Mouse (Mus musculus): ENCODE measurements around the gene D930020B18Rik. TPM values are rescaled to one million over a fixed set of nuclear protein-coding genes. Genes with fewer than 3 reads are reported as not detected.
A peak's percentile ranks its signal among the peaks of the same experiment; 100 is the strongest.

D930020B18Rik gene
- polyA plus RNA-seq, 1 experiment from 2014 or later, result 0.39 TPM

GRCm38 (mm10) chr10:121627216-121627852 lies 14.1 kb upstream of the D930020B18Rik start:
- H3K4me2 ChIP-seq (ENCODE audit: low read depth, low read length, severe bottlenecking), result no peak overlapping the region
- no peaks in the 10 kb centered on the region; the same call in 1 of the 2 replicates for H3K36me3 ChIP-seq (ENCODE audit: control insufficient read depth, insufficient read depth, low read length)
- H3K4me3 ChIP-seq (ENCODE audit: low read depth, low read length), result no peak overlapping the region
- no peak for DNase-seq (ENCODE audit: low spot score)
- H3K9me3 ChIP-seq (ENCODE audit: control insufficient read depth, low read length), result no peaks in the 10 kb centered on the region
- 88% methylated on average over 10 of the region's 10 CpGs for WGBS
- no peak overlapping the region for H3K27ac ChIP-seq (ENCODE audit: low read depth, low read length)
- no peak overlapping the region for H3K9ac ChIP-seq (ENCODE audit: low read length)
- no peaks in the 10 kb centered on the region for H3K27me3 ChIP-seq (ENCODE audit: control insufficient read depth, insufficient read depth, low read length)
- no peak for ATAC-seq (replicated peaks; ENCODE audit: low FRiP score)
- H3K4me1 ChIP-seq (replicated peaks; ENCODE audit: control insufficient read depth, insufficient read depth, low read length), result peaks cover 3% of the 10 kb centered on the region; the same call in 1 of the 2 replicates

- Histone ChIP-seq H3K9me3 (ENCODE audit: control insufficient read depth, low read length) (no peaks in the 10 kb centered on the region), H3K4me2 (ENCODE audit: low read depth, low read length, severe bottlenecking) (no peak overlapping the region), H3K36me3 (ENCODE audit: control insufficient read depth, insufficient read depth, low read length) (no peaks in the 10 kb centered on the region), H3K27ac (ENCODE audit: low read depth, low read length) (no peak overlapping the region), H3K9ac (ENCODE audit: low read length) (no peak overlapping the region), H3K27me3 (ENCODE audit: control insufficient read depth, insufficient read depth, low read length) (no peaks in the 10 kb centered on the region), H3K4me3 (ENCODE audit: low read depth, low read length) (no peak overlapping the region), H3K4me1 (replicated peaks; ENCODE audit: control insufficient read depth, insufficient read depth, low read length) (peaks cover 3% of the 10 kb centered on the region; the same call in 1 of the 2 replicates)
- DNase-seq (ENCODE audit: low spot score) (no peak), ATAC-seq (replicated peaks; ENCODE audit: low FRiP score) (no peak)
- 92% methylated on average over 6 of the region's 6 CpGs for WGBS
Measured at GRCm38 (mm10) chr10:121628561-121629040, 12.8 kb upstream of the D930020B18Rik start.

GRCm38 (mm10) chr10:121634159-121634558 lies 7.2 kb upstream of the D930020B18Rik start:
- ATAC-seq (replicated peaks; ENCODE audit: low FRiP score), result no peak
- Histone ChIP-seq H3K27ac (ENCODE audit: low read depth, low read length) (no peak overlapping the region), H3K4me2 (ENCODE audit: low read depth, low read length, severe bottlenecking) (no peak overlapping the region), H3K4me1 (replicated peaks; ENCODE audit: control insufficient read depth, insufficient read depth, low read length) (no peaks in the 10 kb centered on the region), H3K36me3 (ENCODE audit: control insufficient read depth, insufficient read depth, low read length) (no peaks in the 10 kb centered on the region), H3K4me3 (ENCODE audit: low read depth, low read length) (no peak overlapping the region), H3K9me3 (ENCODE audit: control insufficient read depth, low read length) (no peaks in the 10 kb centered on the region), H3K27me3 (ENCODE audit: control insufficient read depth, insufficient read depth, low read length) (no peaks in the 10 kb centered on the region), H3K9ac (ENCODE audit: low read length) (no peak overlapping the region)
- WGBS, result 67% methylated on average over 1 of the region's 1 CpGs
- no peak for DNase-seq (ENCODE audit: low spot score)

GRCm38 (mm10) chr10:121636276-121636675 lies 5.1 kb upstream of the D930020B18Rik start:
- H3K9me3 ChIP-seq (ENCODE audit: control insufficient read depth, low read length), result no peaks in the 10 kb centered on the region
- ATAC-seq (replicated peaks; ENCODE audit: low FRiP score), result no peak
- H3K4me2 ChIP-seq (ENCODE audit: low read depth, low read length, severe bottlenecking), result no peak overlapping the region
- no peak for DNase-seq (ENCODE audit: low spot score)
- H3K9ac ChIP-seq (ENCODE audit: low read length), result no peak overlapping the region
- H3K27me3 ChIP-seq (ENCODE audit: control insufficient read depth, insufficient read depth, low read length), result peaks cover 3% of the 10 kb centered on the region; the same call in 1 of the 2 replicates
- H3K4me1 ChIP-seq (replicated peaks; ENCODE audit: control insufficient read depth, insufficient read depth, low read length), result peaks cover 4% of the 10 kb centered on the region; the same call in 1 of the 2 replicates
- 89% methylated on average over 6 of the region's 6 CpGs for WGBS
- H3K36me3 ChIP-seq (ENCODE audit: control insufficient read depth, insufficient read depth, low read length), result no peaks in the 10 kb centered on the region
- no peak overlapping the region for H3K4me3 ChIP-seq (ENCODE audit: low read depth, low read length)
- no peak overlapping the region for H3K27ac ChIP-seq (ENCODE audit: low read depth, low read length)

GRCm38 (mm10) chr10:121639573-121639972 lies 1.8 kb upstream of the D930020B18Rik start:
- Histone ChIP-seq H3K4me2 (ENCODE audit: low read depth, low read length, severe bottlenecking) (no peak overlapping the region), H3K36me3 (ENCODE audit: control insufficient read depth, insufficient read depth, low read length) (no peaks in the 10 kb centered on the region), H3K27me3 (ENCODE audit: control insufficient read depth, insufficient read depth, low read length) (peaks cover 21% of the 10 kb centered on the region), H3K4me1 (replicated peaks; ENCODE audit: control insufficient read depth, insufficient read depth, low read length) (peaks cover 7% of the 10 kb centered on the region; the same call in 1 of the 2 replicates), H3K9me3 (ENCODE audit: control insufficient read depth, low read length) (no peaks in the 10 kb centered on the region), H3K9ac (ENCODE audit: low read length) (no peak overlapping the region), H3K4me3 (ENCODE audit: low read depth, low read length) (no peak overlapping the region), H3K27ac (ENCODE audit: low read depth, low read length) (no peak overlapping the region)
- DNase-seq (ENCODE audit: low spot score) (no peak), ATAC-seq (replicated peaks; ENCODE audit: low FRiP score) (no peak)
- 84% methylated on average over 5 of the region's 5 CpGs for WGBS

GRCm38 (mm10) chr10:121640150-121640930 lies 1.0 kb upstream of the D930020B18Rik start:
- Histone ChIP-seq H3K4me2 (ENCODE audit: low read depth, low read length, severe bottlenecking) (no peak overlapping the region), H3K9ac (ENCODE audit: low read length) (no peak overlapping the region), H3K4me1 (replicated peaks; ENCODE audit: control insufficient read depth, insufficient read depth, low read length) (peaks cover 7% of the 10 kb centered on the region; the same call in 1 of the 2 replicates), H3K36me3 (ENCODE audit: control insufficient read depth, insufficient read depth, low read length) (no peaks in the 10 kb centered on the region), H3K27ac (ENCODE audit: low read depth, low read length) (no peak overlapping the region), H3K9me3 (ENCODE audit: control insufficient read depth, low read length) (no peaks in the 10 kb centered on the region), H3K27me3 (ENCODE audit: control insufficient read depth, insufficient read depth, low read length) (peaks cover 21% of the 10 kb centered on the region), H3K4me3 (ENCODE audit: low read depth, low read length) (no peak overlapping the region)
- WGBS, result 55% methylated on average over 6 of the region's 6 CpGs
- DNase-seq (ENCODE audit: low spot score) (peak; percentile 70), ATAC-seq (replicated peaks; ENCODE audit: low FRiP score) (peak; percentile 44; the same call in 1 of the 2 replicates)

- Histone ChIP-seq H3K4me1 (replicated peaks; ENCODE audit: control insufficient read depth, insufficient read depth, low read length) (peaks cover 7% of the 10 kb centered on the region; the same call in 1 of the 2 replicates), H3K4me3 (ENCODE audit: low read depth, low read length) (peak overlapping the region; percentile 39), H3K9ac (ENCODE audit: low read length) (no peak overlapping the region; the same call in 1 of the 2 replicates), H3K4me2 (ENCODE audit: low read depth, low read length, severe bottlenecking) (peak overlapping the region; percentile 97), H3K36me3 (ENCODE audit: control insufficient read depth, insufficient read depth, low read length) (no peaks in the 10 kb centered on the region), H3K9me3 (ENCODE audit: control insufficient read depth, low read length) (no peaks in the 10 kb centered on the region), H3K27me3 (ENCODE audit: control insufficient read depth, insufficient read depth, low read length) (peaks cover 21% of the 10 kb centered on the region), H3K27ac (ENCODE audit: low read depth, low read length) (no peak overlapping the region)
- ATAC-seq (replicated peaks; ENCODE audit: low FRiP score), result no peak; the same call in 1 of the 2 replicates
- no peak for DNase-seq (ENCODE audit: low spot score)
- WGBS, result 21% methylated on average over 10 of the region's 10 CpGs
Measured at GRCm38 (mm10) chr10:121640944-121641271, 480 bp upstream of the D930020B18Rik start.

- Histone ChIP-seq H3K9me3 (ENCODE audit: control insufficient read depth, low read length) (no peaks in the 10 kb centered on the region), H3K4me2 (ENCODE audit: low read depth, low read length, severe bottlenecking) (peak overlapping the region; percentile 97), H3K27ac (ENCODE audit: low read depth, low read length) (no peak overlapping the region), H3K36me3 (ENCODE audit: control insufficient read depth, insufficient read depth, low read length) (no peaks in the 10 kb centered on the region), H3K27me3 (ENCODE audit: control insufficient read depth, insufficient read depth, low read length) (peaks cover 21% of the 10 kb centered on the region), H3K4me1 (replicated peaks; ENCODE audit: control insufficient read depth, insufficient read depth, low read length) (peaks cover 7% of the 10 kb centered on the region; the same call in 1 of the 2 replicates), H3K4me3 (ENCODE audit: low read depth, low read length) (peak overlapping the region; percentile 39), H3K9ac (ENCODE audit: low read length) (peak overlapping the region; percentile 37)
- WGBS, result 5% methylated on average over 28 of the region's 28 CpGs
- no peak for ATAC-seq (replicated peaks; ENCODE audit: low FRiP score)
- DNase-seq (ENCODE audit: low spot score), result no peak
Measured at GRCm38 (mm10) chr10:121642054-121642947, 913 bp downstream of the D930020B18Rik start.
